Comparison of ENCODE assay signal across 11 mouse cellular contexts in the genomic region with DNA sequence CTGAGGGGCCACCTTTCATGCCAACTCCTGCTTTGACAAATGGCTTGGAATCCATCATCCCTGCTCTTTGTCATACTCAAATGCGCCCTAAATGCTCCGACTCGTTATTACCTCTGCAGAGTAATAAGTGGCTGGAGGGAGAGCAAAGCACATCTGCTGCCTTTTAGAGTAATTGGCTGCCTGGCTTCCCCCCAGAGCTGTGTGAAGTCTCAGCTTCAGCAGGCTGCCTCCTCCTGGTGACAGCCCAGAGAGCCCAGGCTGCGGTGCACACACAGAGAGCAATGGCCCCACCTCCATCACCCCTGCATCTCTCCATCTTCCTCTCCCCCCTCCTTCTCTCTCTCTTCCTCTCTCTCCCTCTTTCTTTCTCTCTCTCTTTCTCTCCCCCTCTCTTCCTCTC. TPM values are rescaled to one million over a fixed set of nuclear protein-coding genes. Genes with fewer than 3 reads are reported as not detected.
A peak's percentile ranks its signal among the peaks of the same experiment; 100 is the strongest.
DNase-seq lines count a peak whose midpoint lies in the region; ATAC-seq lines count a peak whose summit lies in the region.
"Had no signal": no experiment of that assay in that cellular context is flagged by ENCODE, and none has a peak within 500 bp of the region (broad histone marks: within the 10 kb centered on the region; RNA-seq: fewer than 3 reads in every experiment).

No protein-coding gene starts in this region.

- no peak for DNase-seq in frontal cortex, postnatal 14 days (ENCODE audit: low spot score in 2 of 2)
- peak; percentile 87 for DNase-seq in brain, adult 2 months (ENCODE audit: low read depth, low spot score)
- peak; percentile 61 for DNase-seq in forelimb bud, embryonic 11.5 days (ENCODE audit: low read depth, low spot score)
- DNase-seq in testis, postnatal 10 days (ENCODE audit: low spot score): no peak
- no peak for DNase-seq in ovary, postnatal 10 days (ENCODE audit: low spot score)
- no peak for DNase-seq in urinary bladder, postnatal 36 days (ENCODE audit: low spot score in 2 of 2)
- DNase-seq: cerebellum, adult 9-10 months had no signal

- H3K27me3 ChIP-seq in neural tube, embryonic 12.5 days (replicated peaks): 0 out of 2 replicates have a peak, but pooled peaks cover 18% of the 10 kb centered on the region
- H3K27me3 ChIP-seq: lung, embryonic 15.5 days had no signal

- peak; percentile 88 for ATAC-seq in frontal cortex, adult (ENCODE audit: low TSS enrichment)
- peak; percentile 34; the same call in 1 of the 2 replicates for ATAC-seq in neural tube, embryonic 12.5 days (ENCODE audit: low FRiP score, low read depth)

- H3K9me3 ChIP-seq in neural tube, embryonic 12.5 days: no peaks in the 10 kb centered on the region
- H3K9me3 ChIP-seq: lung, embryonic 15.5 days had no signal

- peak overlapping the region; percentile 12; the same call in 1 of the 2 replicates for H3K4me2 ChIP-seq in neural tube, embryonic 12.5 days (replicated peaks)
- H3K4me2 ChIP-seq: lung, embryonic 15.5 days had no signal

- H3K36me3 ChIP-seq in neural tube, embryonic 12.5 days: no peaks in the 10 kb centered on the region
- H3K36me3 ChIP-seq: lung, embryonic 15.5 days had no signal

- no peak overlapping the region for H3K4me3 ChIP-seq in neural tube, embryonic 12.5 days
- H3K4me3 ChIP-seq: lung, embryonic 15.5 days had no signal

- no peak overlapping the region for H3K9ac ChIP-seq in neural tube, embryonic 12.5 days
- H3K9ac ChIP-seq: lung, embryonic 15.5 days had no signal

- WGBS in neural tube, embryonic 12.5 days: 12% methylated on average over 4 of the region's 4 CpGs

- H3K4me1 ChIP-seq in neural tube, embryonic 12.5 days: peaks cover 26% of the 10 kb centered on the region

- peak overlapping the region; percentile 37; the same call in 1 of the 2 replicates for H3K27ac ChIP-seq in neural tube, embryonic 12.5 days
- H3K27ac ChIP-seq: kidney, postnatal 0 days; lung, embryonic 15.5 days had no signal

RNA-seq across cellular contexts. Expression of a gene that starts 25.5 kb away (rescaled TPM):
- polyA plus RNA-seq in neural tube, embryonic 12.5 days (2016; fragmentation: Nextera tagmentation; extraction: Ambion mirVana): 13.7 and 14.7 TPM in 2 replicates

Comparison
In these comparisons a context has a peak if more than half of its experiments do, and no peak if none do; other contexts are left out.
1. DNase-seq: peak in brain, adult 2 months (single experiment) and forelimb bud, embryonic 11.5 days (single experiment); none in frontal cortex, postnatal 14 days (0 of 2), testis, postnatal 10 days (single experiment), ovary, postnatal 10 days (single experiment) and urinary bladder, postnatal 36 days (0 of 2).